Mouse (Mus musculus) midbrain, embryonic 11.5 days (tissue): ENCODE results near the gene Lancl1. TPM values are rescaled to one million over a fixed set of nuclear protein-coding genes. Genes with fewer than 3 reads are reported as not detected.

ENCODE experiments used
- ATAC-seq: fragments of 200-750 bp; cut with Nextera tagmentation; 2 replicates; pipeline ENCODE4 v1.8.0; 2017; ENCODE audit warnings: moderate TSS enrichment, moderate library complexity; ENCODE audit not compliant: low FRiP score
- DNase-seq: peaks from one replicate; pipeline ENCODE4 v3.0.0; 2015; ENCODE audit warnings: low spot score; ENCODE audit errors: missing footprints
- H3K27ac ChIP-seq: fragments of 300-500 bp; sonication (generic); 2 replicates; pipeline ENCODE4 v1.5.1; 2014; ENCODE audit warnings: low read depth, low read length
- H3K27me3 ChIP-seq: fragments of 300-500 bp; sonication (generic); 2 replicates; pipeline ENCODE4 v1.6.1; 2014; ENCODE audit warnings: mild to moderate bottlenecking, low read length, moderate library complexity, mixed read lengths; ENCODE audit not compliant: control insufficient read depth, insufficient read depth
- H3K36me3 ChIP-seq: fragments of 300-500 bp; sonication (generic); 2 replicates; pipeline ENCODE4 v1.6.1; 2014; ENCODE audit warnings: mild to moderate bottlenecking, low read length, moderate library complexity, mixed read lengths; ENCODE audit not compliant: control insufficient read depth, insufficient read depth
- H3K4me1 ChIP-seq: fragments of 300-500 bp; sonication (generic); 2 replicates; pipeline ENCODE4 v1.6.1; 2014; ENCODE audit warnings: low read length; ENCODE audit not compliant: control insufficient read depth, insufficient read depth
- H3K4me2 ChIP-seq: fragments of 300-500 bp; sonication (generic); 2 replicates; pipeline ENCODE4 v1.6.1; 2014; ENCODE audit warnings: mild to moderate bottlenecking, moderate library complexity
- H3K4me3 ChIP-seq: fragments of 300-500 bp; sonication (generic); 2 replicates; pipeline ENCODE4 v1.5.1; 2014; ENCODE audit warnings: low read depth, low read length
- H3K9ac ChIP-seq: fragments of 300-500 bp; sonication (generic); 2 replicates; pipeline ENCODE4 v1.6.1; 2014; ENCODE audit warnings: low read length
- H3K9me3 ChIP-seq: fragments of 300-500 bp; sonication (generic); 2 replicates; pipeline ENCODE4 v1.6.1; 2016; ENCODE audit warnings: low read length; ENCODE audit not compliant: control insufficient read depth
- WGBS: fragments of 180-500 bp; shearing (Covaris S2); extraction: QIAGEN DNeasy Blood & Tissue Kit; methylation state at CpG from one replicate; pipeline ENCODE4 v1.1.7; 2014; 5-methylcytosine and 5-hydroxymethylcytosine counted together
- polyA plus RNA-seq: library from polyadenylated mRNA; unstranded; fragments of >200 nt; fragmentation: Nextera tagmentation; extraction: Ambion mirVana; gene quantifications from 2 replicates; pipeline ENCODE4 v1.2.1, GENCODE M21; 2014

Lancl1 gene
- polyA plus RNA-seq, 1 experiment from 2014 or later: 90.4 TPM

DNA sequence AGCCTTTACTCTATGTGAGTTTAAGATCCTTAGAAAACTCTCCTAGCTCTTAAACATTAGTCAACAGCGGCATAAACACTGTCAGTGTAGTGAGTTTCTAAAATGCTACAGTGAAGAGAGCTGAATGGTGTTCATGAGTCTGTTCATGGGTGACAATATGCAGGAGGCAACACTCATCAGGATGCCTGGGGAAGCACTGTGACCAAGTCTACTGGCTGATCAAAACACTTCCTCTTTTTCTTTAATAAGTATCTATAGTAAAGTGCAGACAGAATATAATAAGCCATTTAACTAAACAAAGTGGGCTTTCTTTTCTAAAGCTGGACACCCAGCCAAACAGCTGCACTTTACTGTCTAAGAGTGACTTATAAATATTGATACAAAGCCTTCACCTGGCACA lies 37.3 kb downstream of the Lancl1 start:
- H3K36me3 ChIP-seq: peaks cover 9% of the 10 kb centered on the region; the same call in 1 of the 2 replicates

DNA sequence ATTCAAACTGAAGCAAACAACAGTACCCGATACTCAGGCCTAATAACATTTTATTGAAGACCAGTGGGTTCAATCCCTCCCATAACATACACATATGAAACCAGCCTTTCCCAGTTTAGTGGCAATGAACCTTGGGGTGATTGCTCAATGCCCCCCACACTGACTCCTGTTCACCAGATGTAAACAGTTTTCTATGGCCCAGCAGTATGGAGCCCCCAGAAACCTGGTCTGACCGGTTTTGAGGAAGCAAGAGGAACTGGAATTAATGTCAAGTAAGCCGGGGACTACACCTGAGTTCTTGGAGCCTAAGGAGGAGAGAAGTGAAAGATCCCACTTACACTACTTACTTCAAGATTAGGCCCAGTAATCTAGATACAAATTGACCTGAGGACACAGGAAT lies 38.2 kb downstream of the Lancl1 start:
- Histone ChIP-seq H3K36me3 (peaks cover 9% of the 10 kb centered on the region; the same call in 1 of the 2 replicates), H3K27me3 (no peaks in the 10 kb centered on the region)
- WGBS: 82% methylated on average over 3 of the region's 3 CpGs

More for the DNA sequence above, 37.3 kb downstream of the Lancl1 start:
- no peak overlapping the region for H3K27ac ChIP-seq
- no peak overlapping the region for H3K4me2 ChIP-seq
- 94% methylated on average over 1 of the region's 1 CpGs for WGBS
- no peaks in the 10 kb centered on the region for H3K4me1 ChIP-seq
- no peaks in the 10 kb centered on the region for H3K27me3 ChIP-seq
- H3K4me3 ChIP-seq: no peak overlapping the region
- no peak overlapping the region for H3K9ac ChIP-seq
- no peak for DNase-seq
- H3K9me3 ChIP-seq: no peaks in the 10 kb centered on the region
- no peak for ATAC-seq

DNA sequence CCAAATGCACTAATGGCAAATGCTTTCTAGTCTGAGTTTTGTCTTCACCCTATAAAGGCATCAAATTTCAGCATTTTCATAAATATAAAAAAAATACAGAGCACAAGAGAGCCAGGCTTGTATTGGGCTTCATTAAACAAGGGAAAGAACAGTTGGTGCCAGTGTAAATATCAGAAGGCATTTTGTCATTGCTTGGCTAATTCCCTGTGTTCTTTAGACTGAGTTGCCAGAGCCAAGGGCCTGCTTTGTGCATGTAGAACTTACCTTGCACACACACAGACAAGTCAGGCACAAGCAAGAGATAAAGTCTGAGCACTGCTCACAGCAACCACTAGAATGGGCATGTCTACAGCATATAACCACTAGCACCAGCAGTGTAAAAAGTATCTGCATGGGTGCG lies 40.1 kb downstream of the Lancl1 start:
- 96% methylated on average over 1 of the region's 1 CpGs for WGBS
- Histone ChIP-seq H3K9ac (no peak overlapping the region), H3K4me1 (no peaks in the 10 kb centered on the region), H3K36me3 (peaks cover 3% of the 10 kb centered on the region; the same call in 1 of the 2 replicates), H3K4me3 (no peak overlapping the region), H3K4me2 (no peak overlapping the region), H3K27me3 (no peaks in the 10 kb centered on the region), H3K27ac (no peak overlapping the region), H3K9me3 (no peaks in the 10 kb centered on the region)
- DNase-seq (no peak), ATAC-seq (no peak)

More for the DNA sequence above, 38.2 kb downstream of the Lancl1 start:
- Histone ChIP-seq H3K4me1 (no peaks in the 10 kb centered on the region), H3K9me3 (no peaks in the 10 kb centered on the region), H3K4me2 (no peak overlapping the region), H3K4me3 (no peak overlapping the region), H3K27ac (no peak overlapping the region), H3K9ac (no peak overlapping the region)
- no peak for DNase-seq
- no peak for ATAC-seq

DNA sequence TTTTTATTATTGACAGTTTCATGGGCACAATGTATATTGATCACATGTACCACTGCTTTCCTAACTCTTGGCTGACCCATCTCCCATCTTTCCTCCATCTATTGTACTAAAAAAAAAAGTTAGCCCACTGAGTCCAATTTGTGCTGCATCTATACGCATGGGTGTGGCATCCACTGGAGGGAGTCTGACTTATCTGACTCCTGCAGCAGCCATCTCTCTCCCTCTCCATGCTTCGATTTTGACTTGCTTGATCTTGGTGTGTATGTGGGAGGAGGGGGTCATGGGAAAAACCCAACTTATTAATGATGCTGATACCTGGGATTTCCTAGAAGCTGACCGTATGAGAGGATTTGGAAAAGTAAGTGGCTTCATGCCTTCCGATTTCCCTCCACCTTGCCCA lies 40.5 kb downstream of the Lancl1 start:
- Histone ChIP-seq H3K9ac (no peak overlapping the region), H3K27ac (no peak overlapping the region), H3K4me3 (no peak overlapping the region), H3K4me1 (no peaks in the 10 kb centered on the region), H3K27me3 (no peaks in the 10 kb centered on the region), H3K4me2 (no peak overlapping the region), H3K9me3 (no peaks in the 10 kb centered on the region), H3K36me3 (peaks cover 3% of the 10 kb centered on the region; the same call in 1 of the 2 replicates)
- 89% methylated on average over 4 of the region's 4 CpGs for WGBS
- DNase-seq: no peak
- no peak for ATAC-seq

DNA sequence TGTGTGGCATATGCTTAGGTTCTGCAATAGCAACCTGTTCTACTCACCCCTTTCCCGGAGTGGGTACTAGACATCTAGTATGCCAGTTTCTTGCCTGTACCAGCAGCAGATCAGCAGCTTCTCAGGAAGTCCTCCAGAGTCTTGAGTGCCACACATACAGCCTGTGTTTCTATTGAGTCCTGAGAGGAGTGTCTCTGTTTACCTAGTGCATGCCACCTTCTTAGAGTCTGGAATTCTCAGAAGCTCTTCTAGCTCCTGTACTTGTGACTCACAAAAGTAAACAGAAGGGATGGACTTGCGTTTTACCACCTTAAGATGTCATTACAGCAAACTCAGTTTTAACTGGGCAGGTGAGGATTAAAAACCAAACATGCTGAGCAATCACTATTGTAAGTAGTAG lies 41.9 kb downstream of the Lancl1 start:
- Histone ChIP-seq H3K36me3 (no peaks in the 10 kb centered on the region), H3K27ac (no peak overlapping the region), H3K9me3 (no peaks in the 10 kb centered on the region), H3K9ac (no peak overlapping the region), H3K4me2 (no peak overlapping the region), H3K4me3 (no peak overlapping the region), H3K27me3 (no peaks in the 10 kb centered on the region), H3K4me1 (no peaks in the 10 kb centered on the region)
- ATAC-seq (no peak), DNase-seq (no peak)
- 88% methylated on average over 2 of the region's 2 CpGs for WGBS

DNA sequence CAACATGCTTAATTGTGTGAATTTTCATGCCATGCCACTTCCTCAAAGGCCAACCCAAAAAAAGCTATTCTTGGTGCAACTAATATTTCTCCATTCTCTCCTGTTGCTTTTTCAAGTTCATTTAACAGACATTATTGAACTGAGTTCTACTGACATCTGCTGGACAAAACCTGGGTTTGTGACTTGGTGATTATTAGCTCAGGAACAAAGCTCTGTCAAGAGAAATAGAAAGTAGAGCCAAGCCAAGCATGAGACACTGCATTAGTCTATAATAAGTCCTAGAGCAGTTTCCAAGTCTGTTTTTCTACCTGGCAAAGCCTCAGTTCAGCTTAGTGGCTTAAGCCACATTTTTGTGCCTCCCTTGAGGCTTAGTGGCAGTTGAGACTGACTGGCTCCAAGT lies 45.9 kb downstream of the Lancl1 start:
- H3K36me3 ChIP-seq: no peaks in the 10 kb centered on the region
- H3K27ac ChIP-seq: no peak overlapping the region
- no peaks in the 10 kb centered on the region for H3K9me3 ChIP-seq
- H3K4me1 ChIP-seq: no peaks in the 10 kb centered on the region
- H3K4me3 ChIP-seq: no peak overlapping the region
- DNase-seq: no peak
- no peak overlapping the region for H3K4me2 ChIP-seq
- H3K9ac ChIP-seq: no peak overlapping the region
- H3K27me3 ChIP-seq: no peaks in the 10 kb centered on the region
- no peak for ATAC-seq

DNA sequence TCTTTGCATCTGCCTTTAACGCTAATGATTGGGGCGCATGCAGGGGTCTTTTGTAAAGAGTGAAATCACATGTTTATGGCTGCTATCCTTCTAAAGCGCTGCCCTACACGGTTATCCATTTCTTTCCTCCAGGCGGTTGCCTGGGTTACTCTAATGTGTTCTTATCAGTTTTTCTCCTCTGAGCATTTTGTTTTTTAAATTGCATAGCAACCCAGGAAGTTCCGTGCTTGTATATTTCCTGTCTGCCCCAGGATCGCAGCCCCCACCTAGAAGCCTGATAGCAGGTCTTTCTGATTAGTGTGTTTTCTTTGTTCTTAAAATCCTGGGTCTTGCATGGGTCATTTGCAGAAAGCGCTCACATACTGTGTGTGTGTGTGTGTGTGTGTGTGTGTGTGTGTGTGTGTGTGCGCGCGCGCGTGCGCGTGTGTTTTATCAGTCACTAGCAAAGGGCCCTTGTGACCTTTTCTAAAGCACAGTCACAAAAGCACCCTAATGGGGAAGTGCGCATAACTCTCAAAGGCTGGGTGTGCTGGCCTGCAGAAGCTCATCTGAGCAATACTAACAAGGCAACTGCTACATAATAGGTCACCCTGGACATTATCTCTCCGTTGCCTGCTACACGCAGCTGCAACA lies 51.0 kb downstream of the Lancl1 start:
- Histone ChIP-seq H3K36me3 (no peaks in the 10 kb centered on the region), H3K4me2 (no peak overlapping the region), H3K27ac (no peak overlapping the region), H3K4me1 (no peaks in the 10 kb centered on the region), H3K9me3 (no peaks in the 10 kb centered on the region), H3K27me3 (no peaks in the 10 kb centered on the region), H3K4me3 (no peak overlapping the region), H3K9ac (no peak overlapping the region)
- 83% methylated on average over 18 of the region's 18 CpGs for WGBS
- DNase-seq (no peak), ATAC-seq (no peak)

DNA sequence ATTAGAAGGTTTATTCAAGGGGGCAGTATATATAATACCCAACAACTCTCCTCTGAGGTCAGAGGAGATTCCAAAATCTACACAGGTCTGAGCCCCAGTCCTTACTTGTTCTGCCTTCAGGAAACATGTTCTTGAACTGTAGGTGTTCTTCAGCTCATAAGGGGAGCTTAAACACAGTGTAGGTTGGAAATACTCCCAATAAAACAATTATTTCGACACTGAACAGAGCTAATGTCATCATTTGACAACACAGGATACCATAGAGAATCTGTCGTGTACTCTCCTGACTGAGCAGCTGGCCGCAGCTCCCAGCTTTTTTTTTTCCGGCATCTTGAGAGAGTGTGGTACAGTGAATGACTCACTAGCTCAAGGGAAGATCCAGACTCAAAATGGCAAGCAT lies 52.8 kb downstream of the Lancl1 start:
- Histone ChIP-seq H3K27ac (no peak overlapping the region), H3K9ac (no peak overlapping the region), H3K4me3 (no peak overlapping the region), H3K9me3 (no peaks in the 10 kb centered on the region), H3K36me3 (no peaks in the 10 kb centered on the region), H3K4me2 (no peak overlapping the region), H3K27me3 (no peaks in the 10 kb centered on the region), H3K4me1 (no peaks in the 10 kb centered on the region)
- ATAC-seq (no peak), DNase-seq (no peak)
- WGBS: 83% methylated on average over 4 of the region's 4 CpGs

DNA sequence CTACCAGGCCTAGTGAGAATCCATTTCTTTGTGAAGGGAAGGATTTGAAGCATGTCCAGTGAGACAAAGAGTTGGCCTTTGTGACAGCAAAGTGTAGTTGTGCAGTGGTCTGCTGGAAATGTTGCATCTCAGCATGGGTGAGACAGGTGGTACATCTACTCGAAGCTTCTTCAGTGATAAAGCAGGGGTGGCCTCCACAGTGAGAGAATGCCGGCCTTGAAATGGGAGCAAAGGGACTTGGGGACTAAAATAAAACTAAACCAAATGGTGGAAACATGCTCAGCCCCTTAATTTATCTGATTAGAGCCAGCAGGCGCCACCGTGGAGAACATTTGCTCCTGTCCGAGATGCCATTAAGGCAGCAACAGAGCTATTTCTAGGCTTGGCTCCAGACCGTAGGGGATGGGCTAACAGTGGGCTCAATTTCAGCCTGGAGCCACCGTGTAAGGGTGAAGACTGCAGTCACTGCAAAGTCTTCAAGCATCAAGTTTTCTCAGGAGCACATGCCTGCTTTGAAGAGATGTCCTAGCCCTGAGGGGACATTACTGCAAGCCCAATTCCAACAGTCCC lies 53.5 kb downstream of the Lancl1 start:
- ATAC-seq: no peak
- no peaks in the 10 kb centered on the region for H3K36me3 ChIP-seq

More for the DNA sequence above, 53.5 kb downstream of the Lancl1 start:
- Histone ChIP-seq H3K4me3 (no peak overlapping the region), H3K4me1 (no peaks in the 10 kb centered on the region), H3K27me3 (no peaks in the 10 kb centered on the region), H3K9me3 (no peaks in the 10 kb centered on the region), H3K9ac (no peak overlapping the region), H3K27ac (no peak overlapping the region), H3K4me2 (no peak overlapping the region)
- WGBS: 85% methylated on average over 7 of the region's 7 CpGs
- no peak for DNase-seq
